Mouse (Mus musculus): ENCODE results near the gene Gm21060.
"Not testable (repeated sequence)": the region's sequence is repeated elsewhere in the genome, so short reads cannot be mapped to it uniquely, and the experiment has no call there.

DNA sequence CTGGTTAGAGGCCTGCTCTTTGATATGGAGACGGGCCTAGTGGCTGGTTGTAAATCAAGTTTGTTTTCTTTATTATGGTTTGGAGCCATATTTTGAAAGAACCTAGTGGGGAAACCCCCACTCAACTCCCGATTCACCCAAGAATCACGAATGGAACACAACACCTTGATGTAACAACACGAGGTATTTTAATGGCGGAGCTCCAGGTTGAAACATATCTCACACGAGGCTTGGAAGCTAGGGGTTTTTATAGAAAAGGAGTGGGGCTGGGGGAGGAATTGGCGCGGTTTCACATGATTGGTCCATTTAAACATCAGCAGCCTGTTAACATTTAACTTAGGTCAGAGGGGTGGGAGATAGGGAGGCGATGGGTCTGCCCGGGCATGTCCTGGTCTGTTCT is 15.5 kb upstream of the Gm21060 start:
- TF ChIP-seq CTCF, EP300 (IDR thresholded peaks at IDR 0.05; ENCODE audit: low read depth): not testable (repeated sequence)
